Mouse (Mus musculus) G1E (cell line): ENCODE measurements at regions not wholly inside any gene's neighbourhood (a gene's known extent, or its start where the extent isn't known, plus 50 kb on each side); places are given as distances from the start of the nearest gene placed in this dataset.

ENCODE experiments used
- CTCF ChIP-seq: IDR thresholded peaks from 2 replicates; pipeline ENCODE4 v1.5.1; 2012; ENCODE audit warnings: low read depth, low read length, inconsistent platforms, mixed read lengths
- GATA1 ChIP-seq: IDR thresholded peaks from 2 replicates; pipeline ENCODE4 v1.6.1; 2012; ENCODE audit warnings: borderline replicate concordance, low read length, inconsistent platforms, mixed read lengths
- POLR2AphosphoS5 ChIP-seq: IDR thresholded peaks from 2 replicates; pipeline ENCODE4 v1.6.1; 2012; ENCODE audit warnings: low read depth, low read length, inconsistent platforms; ENCODE audit not compliant: insufficient replicate concordance
- TAL1 ChIP-seq: conservative IDR thresholded peaks from 2 replicates; pipeline ENCODE4 v1.6.1; 2012; ENCODE audit warnings: low read depth, low read length, inconsistent platforms, mixed read lengths

- no peak for TF ChIP-seq CTCF
- no peak for TF ChIP-seq GATA1
- TF ChIP-seq TAL1, result no peak
- no peak for TF ChIP-seq POLR2AphosphoS5
Observed at GRCm38 (mm10) chr17:66235806-66236335, 112.6 kb downstream of the Ddx11 start.
